Mouse (Mus musculus) hindbrain, embryonic 10.5 days (tissue): ENCODE measurements around the gene Mrpl23. TPM values are rescaled to one million over a fixed set of nuclear protein-coding genes. Genes with fewer than 3 reads are reported as not detected.

ENCODE experiments used
- DNase-seq: peaks from one replicate; pipeline ENCODE4 v3.0.0-alpha.2; 2017; ENCODE audit warnings: low spot score
- H3K27ac ChIP-seq: fragments of 300-500 bp; sonication (generic); 2 replicates; pipeline ENCODE4 v1.5.1; 2016; ENCODE audit warnings: mild to moderate bottlenecking, moderate library complexity
- H3K27me3 ChIP-seq: fragments of 300-500 bp; sonication (generic); 2 replicates; pipeline ENCODE4 v1.6.1; 2016; ENCODE audit warnings: mild to moderate bottlenecking; ENCODE audit not compliant: poor library complexity, insufficient read depth, severe bottlenecking
- H3K36me3 ChIP-seq: fragments of 300-500 bp; sonication (generic); 2 replicates; pipeline ENCODE4 v1.6.1; 2016; ENCODE audit warnings: mild to moderate bottlenecking, moderate library complexity
- H3K4me1 ChIP-seq: fragments of 300-500 bp; sonication (generic); replicated peaks from 2 replicates; pipeline ENCODE4 v1.6.1; 2016; ENCODE audit warnings: mild to moderate bottlenecking
- H3K4me3 ChIP-seq: fragments of 300-500 bp; sonication (generic); 2 replicates; pipeline ENCODE4 v1.5.1; 2016; ENCODE audit warnings: mild to moderate bottlenecking, moderate library complexity
- H3K9me3 ChIP-seq: fragments of 300-500 bp; sonication (generic); 2 replicates; pipeline ENCODE4 v1.6.1; 2016; ENCODE audit warnings: mild to moderate bottlenecking, moderate library complexity
- WGBS: fragments of 180-500 bp; shearing (Covaris S2); methylation state at CpG from one replicate; pipeline ENCODE4 v1.1.7; 2016; 5-methylcytosine and 5-hydroxymethylcytosine counted together
- polyA plus RNA-seq: library from polyadenylated mRNA; unstranded; fragments of >200 nt; fragmentation: Nextera tagmentation; extraction: Ambion mirVana; gene quantifications from 2 replicates; pipeline ENCODE4 v1.2.1, GENCODE M21; 2016

The Mrpl23 gene
- polyA plus RNA-seq, 1 experiment from 2014 or later, result 17.7 TPM

GRCm38 (mm10) chr7:142557696-142558095 lies 25.2 kb downstream of the Mrpl23 start:
- Histone ChIP-seq H3K27ac (peak overlapping the region; percentile 74), H3K9me3 (no peaks in the 10 kb centered on the region), H3K27me3 (peaks cover 10% of the 10 kb centered on the region; the same call in 1 of the 2 replicates), H3K4me1 (peaks cover 84% of the 10 kb centered on the region), H3K36me3 (no peaks in the 10 kb centered on the region), H3K4me3 (no peak overlapping the region)
- DNase-seq, result no peak
- WGBS, result 37% methylated on average over 6 of the region's 6 CpGs

GRCm38 (mm10) chr7:142558511-142559146 lies 26.1 kb downstream of the Mrpl23 start:
- peaks cover 10% of the 10 kb centered on the region; the same call in 1 of the 2 replicates for H3K27me3 ChIP-seq
- DNase-seq, result no peak
- 95% methylated on average over 9 of the region's 9 CpGs for WGBS
- H3K4me3 ChIP-seq, result no peak overlapping the region
- peaks cover 85% of the 10 kb centered on the region for H3K4me1 ChIP-seq
- no peaks in the 10 kb centered on the region for H3K36me3 ChIP-seq
- no peaks in the 10 kb centered on the region for H3K9me3 ChIP-seq
- H3K27ac ChIP-seq, result peak overlapping the region; percentile 41

- WGBS, result 62% methylated on average over 5 of the region's 5 CpGs
- H3K27ac ChIP-seq, result peak overlapping the region; percentile 41
Measured at GRCm38 (mm10) chr7:142559651-142560175, 27.2 kb downstream of the Mrpl23 start.

DNA sequence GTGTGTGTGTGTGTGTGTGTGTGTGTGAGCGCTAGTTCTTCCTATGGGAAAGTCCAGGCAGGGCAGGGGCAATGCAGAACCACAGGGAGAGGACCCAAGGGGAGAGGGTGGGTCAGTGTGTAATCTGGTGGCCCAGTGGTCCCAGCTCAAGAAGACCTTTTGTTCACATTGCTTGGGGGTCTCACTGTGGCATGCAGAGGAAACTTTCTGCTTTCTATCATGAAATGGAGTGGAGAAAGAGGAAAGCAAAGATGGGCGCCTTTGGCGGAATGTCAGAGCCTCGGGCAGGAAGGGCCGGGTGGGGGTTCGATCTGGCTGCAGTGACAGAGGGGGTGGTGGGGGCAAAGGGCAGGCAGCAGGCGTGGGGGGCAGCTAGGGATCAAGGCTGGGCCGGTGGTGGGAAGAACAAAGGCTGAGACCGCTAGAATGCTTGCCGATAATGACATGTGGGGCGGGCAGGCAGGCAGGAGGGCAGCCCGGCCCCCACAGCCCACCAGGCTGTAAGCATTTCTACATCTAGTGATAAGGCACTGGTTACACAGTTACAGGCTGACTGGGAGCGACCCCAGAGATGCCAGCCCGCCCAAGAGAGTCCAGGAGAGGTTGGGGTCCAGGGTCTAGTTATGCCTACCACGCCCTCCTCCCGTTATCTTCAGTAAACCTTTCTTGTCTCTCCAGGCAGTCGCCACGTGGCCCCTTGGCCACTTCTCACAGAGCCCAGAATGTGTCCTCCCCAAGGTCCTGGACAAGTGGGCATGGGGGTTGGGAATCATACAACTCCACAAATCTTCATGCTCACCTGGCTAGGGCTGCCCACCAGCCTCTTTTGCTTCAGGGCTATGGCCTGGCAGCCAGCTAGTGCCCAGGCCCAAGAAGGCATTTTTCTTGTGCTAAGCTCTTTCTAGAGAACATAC lies 28.7 kb downstream of the Mrpl23 start:
- Histone ChIP-seq H3K27ac (peak overlapping the region; percentile 84), H3K9me3 (no peaks in the 10 kb centered on the region), H3K36me3 (no peaks in the 10 kb centered on the region), H3K4me1 (peaks cover 85% of the 10 kb centered on the region), H3K27me3 (peaks cover 10% of the 10 kb centered on the region; the same call in 1 of the 2 replicates), H3K4me3 (no peak overlapping the region)
- WGBS, result 22% methylated on average over 18 of the region's 18 CpGs
- DNase-seq, result peak; percentile 59

More at GRCm38 (mm10) chr7:142559651-142560175, 27.2 kb downstream of the Mrpl23 start:
- Histone ChIP-seq H3K9me3 (no peaks in the 10 kb centered on the region), H3K27me3 (peaks cover 10% of the 10 kb centered on the region; the same call in 1 of the 2 replicates), H3K36me3 (no peaks in the 10 kb centered on the region), H3K4me3 (no peak overlapping the region), H3K4me1 (peaks cover 85% of the 10 kb centered on the region)
- DNase-seq, result no peak

GRCm38 (mm10) chr7:142561856-142562404 lies 29.4 kb downstream of the Mrpl23 start:
- peaks cover 10% of the 10 kb centered on the region; the same call in 1 of the 2 replicates for H3K27me3 ChIP-seq
- DNase-seq, result no peak
- H3K36me3 ChIP-seq, result no peaks in the 10 kb centered on the region
- H3K27ac ChIP-seq, result peak overlapping the region; percentile 84
- WGBS, result 78% methylated on average over 4 of the region's 4 CpGs
- no peaks in the 10 kb centered on the region for H3K9me3 ChIP-seq
- no peak overlapping the region for H3K4me3 ChIP-seq
- H3K4me1 ChIP-seq, result peaks cover 83% of the 10 kb centered on the region

DNA sequence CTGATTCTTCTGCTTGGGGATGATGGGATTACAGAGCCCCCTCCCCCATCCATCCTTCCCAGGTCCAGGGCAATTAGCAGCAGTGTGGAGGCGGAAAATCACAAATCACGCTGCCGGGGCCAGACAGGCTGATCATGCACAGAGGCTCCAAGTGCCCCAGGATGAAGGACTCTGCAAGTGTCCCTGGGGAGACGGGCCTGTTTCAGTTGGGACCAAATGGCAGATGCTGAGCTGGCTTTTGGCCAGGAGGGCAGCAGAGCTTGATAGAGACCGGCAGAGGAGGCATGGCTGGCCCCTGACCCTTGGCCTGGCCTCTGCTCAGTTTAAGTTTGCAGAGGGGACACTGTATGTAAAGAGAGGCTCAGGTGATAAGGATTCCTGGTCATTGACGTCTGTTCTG lies 30.7 kb downstream of the Mrpl23 start:
- H3K27me3 ChIP-seq, result peaks cover 10% of the 10 kb centered on the region; the same call in 1 of the 2 replicates
- 39% methylated on average over 6 of the region's 6 CpGs for WGBS
- no peaks in the 10 kb centered on the region for H3K36me3 ChIP-seq
- H3K4me3 ChIP-seq, result no peak overlapping the region
- no peak for DNase-seq
- H3K27ac ChIP-seq, result peak overlapping the region; percentile 69
- peaks cover 75% of the 10 kb centered on the region for H3K4me1 ChIP-seq
- H3K9me3 ChIP-seq, result no peaks in the 10 kb centered on the region

- Histone ChIP-seq H3K9me3 (no peaks in the 10 kb centered on the region), H3K4me1 (peaks cover 76% of the 10 kb centered on the region), H3K27ac (peak overlapping the region; percentile 69), H3K27me3 (no peaks in the 10 kb centered on the region), H3K4me3 (no peak overlapping the region), H3K36me3 (no peaks in the 10 kb centered on the region)
- DNase-seq, result no peak
- WGBS, result 45% methylated on average over 11 of the region's 11 CpGs
Measured at GRCm38 (mm10) chr7:142564955-142565643, 32.6 kb downstream of the Mrpl23 start.

- WGBS, result 76% methylated on average over 9 of the region's 9 CpGs
- H3K9me3 ChIP-seq, result no peaks in the 10 kb centered on the region
- H3K4me1 ChIP-seq, result peaks cover 76% of the 10 kb centered on the region
- H3K36me3 ChIP-seq, result no peaks in the 10 kb centered on the region
- no peak overlapping the region for H3K4me3 ChIP-seq
- H3K27me3 ChIP-seq, result no peaks in the 10 kb centered on the region; the same call in 1 of the 2 replicates
- H3K27ac ChIP-seq, result no peak overlapping the region
- DNase-seq, result no peak
Measured at GRCm38 (mm10) chr7:142566512-142566911, 34.0 kb downstream of the Mrpl23 start.

- H3K4me3 ChIP-seq, result no peak overlapping the region
- 56% methylated on average over 8 of the region's 8 CpGs for WGBS
- no peaks in the 10 kb centered on the region; the same call in 1 of the 2 replicates for H3K27me3 ChIP-seq
- H3K9me3 ChIP-seq, result no peaks in the 10 kb centered on the region
- peaks cover 76% of the 10 kb centered on the region for H3K4me1 ChIP-seq
- H3K27ac ChIP-seq, result peak overlapping the region; percentile 82
- no peak for DNase-seq
- H3K36me3 ChIP-seq, result no peaks in the 10 kb centered on the region
Measured at GRCm38 (mm10) chr7:142568985-142569384, 36.5 kb downstream of the Mrpl23 start.

DNA sequence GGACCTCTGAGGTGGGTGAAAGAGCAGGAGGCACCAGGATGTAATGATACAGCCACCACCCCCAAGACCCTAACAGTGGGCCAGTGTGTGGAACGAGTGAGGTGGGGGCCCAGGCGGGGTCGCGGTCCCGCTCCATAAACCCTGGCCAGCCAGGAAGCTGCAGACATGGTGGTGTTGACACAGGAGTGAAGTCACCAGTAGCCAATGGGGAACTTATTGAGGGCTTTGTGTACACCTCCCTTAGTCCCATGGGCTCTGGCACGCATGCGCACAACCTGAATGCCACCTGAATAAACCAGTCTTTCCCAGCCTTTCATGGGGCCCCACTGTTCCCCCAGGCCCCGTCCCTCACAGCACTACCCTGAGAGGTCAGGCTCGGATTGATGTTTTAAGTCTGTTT lies 38.1 kb downstream of the Mrpl23 start:
- H3K9me3 ChIP-seq, result no peaks in the 10 kb centered on the region
- WGBS, result 70% methylated on average over 9 of the region's 9 CpGs
- peak; percentile 51 for DNase-seq
- H3K27me3 ChIP-seq, result no peaks in the 10 kb centered on the region; the same call in 1 of the 2 replicates
- peak overlapping the region; percentile 82 for H3K27ac ChIP-seq
- H3K4me3 ChIP-seq, result no peak overlapping the region
- peaks cover 67% of the 10 kb centered on the region for H3K4me1 ChIP-seq
- no peaks in the 10 kb centered on the region for H3K36me3 ChIP-seq

- peaks cover under 1% of the 10 kb centered on the region for H3K27me3 ChIP-seq
- no peaks in the 10 kb centered on the region for H3K36me3 ChIP-seq
- peaks cover 73% of the 10 kb centered on the region for H3K4me1 ChIP-seq
- no peak for DNase-seq
- 72% methylated on average over 16 of the region's 16 CpGs for WGBS
- no peaks in the 10 kb centered on the region for H3K9me3 ChIP-seq
- H3K27ac ChIP-seq, result peak overlapping the region; percentile 82
- no peak overlapping the region for H3K4me3 ChIP-seq
Measured at GRCm38 (mm10) chr7:142571458-142572220, 39.2 kb downstream of the Mrpl23 start.
